Mouse (Mus musculus): Measurements from ENCODE around the gene Muc1.
"Not testable (repeated sequence)": the region's sequence is repeated elsewhere in the genome, so short reads cannot be mapped to it uniquely, and the experiment has no call there.

Muc1 gene

GRCm38 (mm10) chr3:89209731-89210130 lies 19.1 kb upstream of the Muc1 start:
- DNase-seq (ENCODE audit: low spot score in 2 of 2) = no peak

DNA sequence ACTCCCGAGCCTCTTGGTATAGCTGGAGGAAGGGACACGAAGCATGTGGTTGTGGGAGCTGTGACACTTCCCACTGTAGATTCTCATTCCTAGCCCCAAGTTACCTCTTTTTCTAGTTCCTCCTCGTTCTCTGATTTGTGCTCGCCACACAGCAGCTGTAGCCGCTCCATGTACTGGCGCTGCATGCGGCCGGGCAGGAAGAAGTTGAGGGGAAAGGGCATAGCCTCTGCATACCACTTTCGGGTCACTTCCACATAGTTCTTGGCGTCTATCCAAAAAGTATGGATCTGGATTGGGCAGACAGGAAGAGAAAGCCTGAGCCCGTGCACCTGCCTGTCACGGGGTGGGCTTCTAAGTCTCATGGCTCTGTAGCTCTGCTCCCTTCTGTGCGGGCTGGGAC lies 18.7 kb upstream of the Muc1 start:
- no peak for DNase-seq (ENCODE audit: low spot score in 2 of 2)

DNA sequence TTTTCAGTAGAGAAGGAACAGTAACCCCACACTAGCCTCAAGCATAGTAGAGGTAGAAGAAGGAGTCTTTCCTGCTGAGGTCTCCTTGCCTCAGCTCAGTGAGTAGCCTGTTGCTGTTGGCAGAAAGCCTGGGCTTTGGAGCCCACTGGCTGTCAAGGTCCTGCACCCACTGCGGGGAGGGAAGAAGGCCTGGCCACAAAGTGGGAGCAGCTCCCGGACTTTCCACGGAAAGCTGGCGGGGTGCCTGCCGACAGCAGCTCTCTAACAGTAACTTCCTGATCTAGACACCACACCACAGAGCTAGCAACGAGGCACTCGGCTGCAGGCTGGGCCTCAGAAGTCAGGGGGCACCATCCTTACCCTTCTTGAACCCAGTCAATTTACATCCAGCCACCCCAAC lies 18.1 kb upstream of the Muc1 start:
- DNase-seq (ENCODE audit: low spot score in 2 of 2) = no peak

GRCm38 (mm10) chr3:89213803-89214530 lies 14.9 kb upstream of the Muc1 start:
- DNase-seq (ENCODE audit: low spot score in 2 of 2) = peak; percentile 93 to 94

GRCm38 (mm10) chr3:89214681-89215411 lies 14.0 kb upstream of the Muc1 start, which contains the start of gene Thbs3:
TSS of gene Thbs3 (plus strand) at chr3:89215180.
- DNase-seq (ENCODE audit: low spot score in 2 of 2) = no peak

- DNase-seq (ENCODE audit: low spot score in 2 of 2) = peak; percentile 75 to 86
Measured at GRCm38 (mm10) chr3:89215853-89216252, 13.0 kb upstream of the Muc1 start.

GRCm38 (mm10) chr3:89216407-89216806 lies 12.4 kb upstream of the Muc1 start:
- not testable (repeated sequence) for DNase-seq (ENCODE audit: low spot score in 2 of 2)

DNA sequence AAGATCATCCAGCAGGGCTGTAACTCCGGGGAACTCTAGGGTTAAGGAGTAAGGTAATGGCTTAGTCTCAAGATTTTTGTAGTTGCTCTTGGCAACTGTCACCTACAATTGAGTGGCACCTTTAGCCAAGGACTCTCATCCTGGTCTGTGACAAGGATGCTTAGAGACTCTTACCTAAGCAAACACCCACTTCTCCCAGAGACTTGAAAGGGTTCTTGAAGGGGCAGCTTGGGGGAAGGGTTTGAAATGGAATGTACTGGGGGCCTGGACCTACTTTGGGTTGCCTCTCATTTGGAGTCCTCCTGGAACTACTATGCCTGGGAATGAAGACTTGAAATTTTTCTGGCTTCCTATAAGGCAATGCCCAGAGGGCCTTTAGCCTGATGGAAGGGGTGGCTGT lies 10.6 kb upstream of the Muc1 start:
- no peak for DNase-seq (ENCODE audit: low spot score in 2 of 2)

DNA sequence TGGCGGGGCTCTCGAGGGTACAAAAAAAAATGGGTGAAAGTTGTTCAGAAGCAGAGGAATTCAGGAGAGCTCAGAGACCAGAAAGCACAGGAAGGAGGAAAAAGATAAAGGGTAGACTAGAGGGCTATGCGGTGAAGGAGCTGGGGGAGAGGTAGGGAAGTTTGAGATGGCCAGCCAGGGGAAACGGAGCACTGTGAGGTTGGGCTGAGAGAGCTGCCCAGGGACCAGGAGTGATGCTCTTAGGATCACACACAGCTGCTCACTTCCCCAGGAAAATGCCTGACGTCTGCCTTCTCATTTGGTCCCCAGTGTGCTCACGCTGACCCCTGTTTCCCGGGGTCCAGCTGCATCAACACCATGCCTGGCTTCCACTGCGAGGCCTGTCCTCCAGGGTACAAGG lies 9.3 kb upstream of the Muc1 start:
- DNase-seq (ENCODE audit: low spot score in 2 of 2) = no peak

GRCm38 (mm10) chr3:89221167-89221566 lies 7.7 kb upstream of the Muc1 start:
- DNase-seq (ENCODE audit: low spot score in 2 of 2) = no peak

DNA sequence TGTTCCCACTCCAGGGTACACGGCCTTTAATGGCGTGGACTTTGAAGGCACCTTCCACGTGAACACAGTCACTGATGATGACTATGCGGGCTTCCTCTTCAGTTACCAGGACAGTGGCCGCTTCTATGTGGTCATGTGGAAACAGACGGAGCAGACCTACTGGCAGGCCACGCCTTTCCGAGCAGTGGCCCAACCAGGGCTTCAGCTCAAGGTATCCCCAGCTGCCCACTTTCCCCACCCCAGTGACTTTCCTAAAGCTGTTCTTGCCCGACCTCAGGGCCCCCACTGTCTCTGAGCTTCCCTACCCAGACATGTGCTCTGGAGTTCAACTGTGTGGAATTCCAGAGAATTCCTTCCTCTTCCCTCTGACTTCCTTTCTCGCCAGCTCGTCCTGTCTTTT lies 4.1 kb upstream of the Muc1 start:
- DNase-seq (ENCODE audit: low spot score in 2 of 2) = no peak

DNA sequence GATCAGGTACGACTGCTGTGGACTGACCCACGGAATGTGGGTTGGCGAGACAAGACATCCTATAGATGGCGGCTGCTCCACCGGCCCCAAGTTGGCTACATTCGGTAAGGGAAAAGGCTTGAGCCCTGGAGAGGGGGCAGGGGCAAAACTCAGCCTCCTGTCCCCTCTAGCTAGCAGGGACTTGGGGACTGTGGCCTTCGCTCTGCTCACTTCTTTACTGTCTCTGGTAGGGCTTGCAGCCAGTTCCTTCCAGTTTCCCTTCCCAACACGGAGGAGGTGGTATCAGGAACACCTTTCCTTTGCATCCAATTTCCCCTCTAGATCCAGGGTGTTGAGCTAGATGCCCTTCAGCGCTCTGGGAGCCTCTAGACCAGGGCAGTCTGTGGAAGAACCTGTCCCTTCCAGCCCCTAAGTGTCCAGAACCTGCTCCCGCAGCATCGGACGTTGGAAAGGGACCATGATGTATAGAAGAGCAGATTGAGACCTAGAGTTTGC lies 3.5 kb upstream of the Muc1 start:
- DNase-seq (ENCODE audit: low spot score in 2 of 2) = no peak

DNA sequence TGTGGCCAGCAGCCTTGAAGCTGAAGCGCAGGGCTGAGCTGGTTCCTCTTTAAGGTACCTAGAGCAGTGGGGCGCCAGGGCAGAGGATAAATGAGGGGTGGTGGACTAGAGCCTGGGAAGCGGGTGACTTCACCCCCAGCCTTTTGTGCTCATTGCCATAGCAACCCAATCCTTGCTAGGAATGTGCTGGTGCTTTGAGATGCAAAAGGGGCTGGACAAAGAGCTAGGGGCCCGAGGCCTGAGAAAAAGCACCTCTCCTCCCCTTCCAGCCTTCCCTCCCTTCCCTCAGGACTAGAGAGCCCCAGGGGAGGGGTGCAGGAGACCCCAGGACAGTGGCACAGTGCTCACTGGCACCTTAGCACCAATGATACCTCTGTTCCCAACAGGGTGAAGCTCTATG lies 2.9 kb upstream of the Muc1 start:
- DNase-seq (ENCODE audit: low spot score in 2 of 2) = no peak

- DNase-seq (ENCODE audit: low spot score in 2 of 2) = no peak
Measured at GRCm38 (mm10) chr3:89226361-89226760, 2.5 kb upstream of the Muc1 start.

DNA sequence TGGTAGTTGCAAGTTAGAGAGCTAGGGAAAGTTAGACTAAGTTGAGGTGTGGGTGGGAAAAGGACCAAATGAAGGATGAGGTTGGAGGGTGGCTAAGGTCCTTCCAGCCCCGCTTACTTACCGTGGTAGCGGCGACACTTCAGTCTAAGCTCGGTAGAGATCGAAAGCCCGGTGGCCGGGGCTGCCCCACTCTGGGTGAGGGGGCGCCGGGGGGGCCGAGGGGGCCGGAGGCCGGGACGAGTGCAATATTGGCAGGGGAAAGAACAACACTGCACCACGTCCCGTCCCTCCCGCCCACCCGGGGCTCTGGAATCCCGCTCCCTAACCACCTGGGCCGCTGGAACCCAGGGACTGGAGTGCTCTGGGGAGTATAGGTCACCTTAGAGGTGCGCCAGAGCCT lies 2.0 kb upstream of the Muc1 start, which contains the start of gene Mtx1:
Mtx1 (minus strand) TSS at position 189 of the 400 bp plus-strand sequence.
- DNase-seq (ENCODE audit: low spot score in 2 of 2) = no peak

DNA sequence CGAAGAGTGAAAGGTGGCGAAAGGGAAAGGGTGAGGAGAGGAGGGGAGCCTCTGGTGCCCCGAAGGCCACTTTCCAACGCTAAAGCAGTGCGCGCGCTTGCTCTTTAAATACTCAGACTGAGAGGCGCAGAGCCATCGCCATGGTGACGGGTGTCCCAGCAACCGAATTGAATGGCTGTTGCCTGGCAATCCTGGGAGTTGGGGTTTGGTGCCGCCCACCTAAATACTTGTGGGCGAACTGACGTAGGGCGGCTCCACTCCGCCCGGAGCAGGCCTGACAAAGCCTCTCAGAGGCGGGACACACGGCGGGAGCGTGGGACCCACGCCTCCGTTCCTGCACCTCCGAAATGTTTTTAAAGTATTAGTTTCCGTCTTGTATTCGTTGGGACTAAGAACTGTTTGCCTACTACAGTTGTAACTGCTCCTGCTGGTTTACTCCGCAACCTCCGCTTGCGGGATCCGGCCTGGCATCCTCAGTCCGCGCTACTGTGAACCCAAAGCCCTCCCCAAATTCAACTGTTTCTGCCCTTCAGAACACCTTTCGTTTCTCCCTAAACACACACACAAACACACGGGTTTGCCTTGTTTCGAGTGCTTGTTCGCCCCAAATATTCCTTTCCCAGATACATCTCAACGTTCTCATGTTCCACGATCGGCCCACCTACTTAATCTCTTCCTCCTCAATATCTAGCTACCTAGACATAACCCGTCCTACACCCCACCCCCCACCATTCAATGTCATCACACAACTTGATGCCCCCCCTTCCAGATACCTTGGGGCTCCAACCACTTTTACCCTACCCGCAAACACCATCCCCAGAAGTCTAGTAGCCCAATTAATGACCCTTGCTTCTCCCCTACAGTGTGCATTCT lies 1.3 kb upstream of the Muc1 start:
- DNase-seq (ENCODE audit: low spot score in 2 of 2) = peak; percentile 69 to 74

DNA sequence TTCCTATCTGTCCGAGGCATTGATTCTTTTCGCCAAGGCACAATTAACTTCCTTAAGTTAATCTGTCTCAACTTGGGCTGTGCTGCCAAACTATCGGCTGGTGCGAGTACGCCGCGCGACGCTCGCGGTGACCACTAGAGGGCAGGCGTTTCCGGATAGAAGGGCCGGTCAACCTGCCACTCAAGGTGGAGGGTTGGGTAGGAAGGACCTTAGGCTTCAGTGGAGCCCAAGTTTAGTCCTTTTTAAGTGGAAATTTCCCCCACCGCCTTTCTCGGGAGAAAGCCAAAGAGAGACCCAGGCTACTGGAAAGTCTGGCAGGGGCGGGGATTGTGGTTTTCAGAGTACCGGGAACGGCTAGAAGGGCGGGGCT lies 692 bp upstream of the Muc1 start:
- DNase-seq (ENCODE audit: low spot score in 2 of 2) = peak; percentile 86 to 88

DNA sequence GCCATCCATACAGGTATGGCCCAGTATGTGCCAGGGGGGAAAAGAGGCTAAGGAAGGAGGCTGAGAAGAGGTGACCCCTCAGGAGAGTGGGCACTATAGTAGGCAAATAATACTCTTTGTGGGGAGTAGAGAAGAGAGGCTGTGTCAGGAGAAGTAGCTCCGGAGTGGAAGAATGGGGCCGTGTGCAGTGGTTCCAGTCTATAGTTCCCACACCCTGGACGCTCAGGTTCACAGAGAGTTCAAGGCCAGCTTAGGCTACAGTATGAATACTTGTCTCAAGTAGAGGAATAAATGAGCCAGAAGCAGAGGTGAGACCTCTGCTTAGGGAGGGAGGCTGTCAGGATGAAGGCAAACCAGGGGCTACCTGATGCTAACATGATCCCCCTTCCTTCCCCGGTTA lies 419 bp downstream of the Muc1 start:
- no peak for DNase-seq (ENCODE audit: low spot score in 2 of 2)

GRCm38 (mm10) chr3:89230561-89230960 lies 1.7 kb downstream of the Muc1 start:
- peak; percentile 68 to 87 for DNase-seq (ENCODE audit: low spot score in 2 of 2)

GRCm38 (mm10) chr3:89231345-89231744 lies 2.5 kb downstream of the Muc1 start:
- peak; percentile 73 to 84 for DNase-seq (ENCODE audit: low spot score in 2 of 2)

DNA sequence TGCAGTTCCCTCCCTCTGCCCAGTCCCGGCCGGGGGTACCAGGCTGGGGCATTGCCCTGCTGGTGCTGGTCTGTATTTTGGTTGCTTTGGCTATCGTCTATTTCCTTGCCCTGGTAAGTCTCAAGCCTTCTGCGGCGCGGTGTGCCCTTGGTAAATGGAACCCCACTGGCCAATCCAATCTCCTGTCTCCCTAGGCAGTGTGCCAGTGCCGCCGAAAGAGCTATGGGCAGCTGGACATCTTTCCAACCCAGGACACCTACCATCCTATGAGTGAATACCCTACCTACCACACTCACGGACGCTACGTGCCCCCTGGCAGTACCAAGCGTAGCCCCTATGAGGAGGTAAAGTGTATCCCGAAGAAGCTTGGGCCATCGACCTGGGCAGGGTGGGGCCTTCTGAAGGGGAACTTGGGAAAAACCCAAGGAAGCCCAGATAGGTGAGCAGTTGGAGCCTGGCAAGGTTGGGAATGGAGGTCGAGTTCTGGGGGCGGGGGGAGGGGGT lies 3.0 kb downstream of the Muc1 start:
- no peak for DNase-seq (ENCODE audit: low spot score in 2 of 2)

DNA sequence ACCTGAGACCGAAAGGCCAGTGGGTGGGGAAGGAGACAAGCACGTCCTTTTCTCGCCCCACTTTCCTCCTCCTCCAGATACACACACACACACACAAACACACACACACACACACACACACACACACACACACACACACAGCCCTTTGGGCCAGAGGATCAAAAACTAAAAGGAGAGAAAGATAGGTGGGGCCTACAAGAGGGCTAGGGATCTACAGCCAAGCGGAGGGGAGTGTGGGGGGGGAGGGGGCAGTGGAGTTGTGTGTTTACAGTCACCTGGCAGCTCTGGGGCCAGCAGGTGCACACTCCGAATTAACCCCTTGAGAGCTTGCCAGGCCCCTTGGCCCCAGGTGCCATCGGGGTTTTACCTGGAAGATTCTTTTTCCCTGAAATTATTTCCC lies 3.8 kb downstream of the Muc1 start:
- no peak for DNase-seq (ENCODE audit: low spot score in 2 of 2)
